9 mouse cellular contexts compared by ENCODE assay signal in genomic region chr19:53925338-53925751, GRCm38 (mm10). TPM values are rescaled to one million over a fixed set of nuclear protein-coding genes. Genes with fewer than 3 reads are reported as not detected.
A peak's percentile ranks its signal among the peaks of the same experiment; 100 is the strongest.
DNase-seq lines count a peak whose midpoint lies in the region; ATAC-seq lines count a peak whose summit lies in the region.
"Had no signal": no experiment of that assay in that cellular context is flagged by ENCODE, and none has a peak within 500 bp of the region (broad histone marks: within the 10 kb centered on the region; RNA-seq: fewer than 3 reads in every experiment).

No protein-coding gene starts in this region.

- no peak overlapping the region for H3K4me2 ChIP-seq in neural tube, embryonic 11.5 days (ENCODE audit: low read depth)
- no peak overlapping the region for H3K4me2 ChIP-seq in forebrain, embryonic 16.5 days (ENCODE audit: low read length)

- no peaks in the 10 kb centered on the region for H3K27me3 ChIP-seq in neural tube, embryonic 11.5 days (ENCODE audit: control insufficient read depth, insufficient read depth, low read length)
- H3K27me3 ChIP-seq in forebrain, embryonic 16.5 days (replicated peaks; ENCODE audit: control insufficient read depth, insufficient read depth, low read length) = no peaks in the 10 kb centered on the region

- H3K36me3 ChIP-seq in neural tube, embryonic 11.5 days (ENCODE audit: control insufficient read depth, insufficient read depth, low read length) = no peaks in the 10 kb centered on the region
- peaks cover 32% of the 10 kb centered on the region for H3K36me3 ChIP-seq in forebrain, embryonic 16.5 days (ENCODE audit: control insufficient read depth, insufficient read depth)

- no peaks in the 10 kb centered on the region for H3K4me1 ChIP-seq in neural tube, embryonic 11.5 days (ENCODE audit: control insufficient read depth, insufficient read depth, low read length)
- no peaks in the 10 kb centered on the region for H3K4me1 ChIP-seq in forebrain, embryonic 16.5 days (replicated peaks; ENCODE audit: control insufficient read depth, insufficient read depth, low read length)

- no peak overlapping the region for H3K9ac ChIP-seq in neural tube, embryonic 11.5 days (ENCODE audit: low read length)
- H3K9ac ChIP-seq in forebrain, embryonic 16.5 days (replicated peaks; ENCODE audit: low read depth, low read length) = no peak overlapping the region

- no peak overlapping the region for H3K4me3 ChIP-seq in neural tube, embryonic 11.5 days (ENCODE audit: low read depth, low read length)
- H3K4me3 ChIP-seq in forebrain, embryonic 16.5 days (replicated peaks; ENCODE audit: low read length) = no peak overlapping the region
- H3K4me3 ChIP-seq: myocyte had no signal

- WGBS in neural tube, embryonic 11.5 days = 90% methylated on average over 2 of the region's 2 CpGs
- WGBS in forebrain, embryonic 16.5 days = 93% methylated on average over 2 of the region's 2 CpGs

- no peaks in the 10 kb centered on the region for H3K9me3 ChIP-seq in neural tube, embryonic 11.5 days (ENCODE audit: control insufficient read depth, low read length)
- no peaks in the 10 kb centered on the region for H3K9me3 ChIP-seq in forebrain, embryonic 16.5 days (ENCODE audit: control insufficient read depth, low read length)

- no peak for ATAC-seq in neural tube, embryonic 11.5 days (ENCODE audit: insufficient read depth, low FRiP score, low TSS enrichment)
- ATAC-seq in neutrophil, adult 5-6 weeks (ENCODE audit: extremely low read depth, insufficient number of reproducible peaks, low FRiP score, poor library complexity, severe bottlenecking) = peak; percentile 74
- no peak for ATAC-seq in forebrain, embryonic 16.5 days

- intact Hi-C loops in gastrocnemius, postnatal 14 days (cut with DNase I; ENCODE audit: low total_unique reads) = no loop called here

- H3K27ac ChIP-seq in neural tube, embryonic 11.5 days (ENCODE audit: low read depth, low read length) = no peak overlapping the region
- H3K27ac ChIP-seq in forebrain, embryonic 16.5 days (ENCODE audit: low read length) = no peak overlapping the region

- DNase-seq in gastrocnemius, postnatal 10 days = peak; percentile 12
- DNase-seq in gastrocnemius, postnatal 14 days = no peak
- DNase-seq in neural tube, embryonic 11.5 days (ENCODE audit: low spot score) = peak; percentile 14
- DNase-seq in neural tube, embryonic 10.5 days (ENCODE audit: extremely low spot score, low spot score) = no peak
- DNase-seq in embryo, embryonic 10 days (ENCODE audit: low spot score) = peak; percentile 53
- DNase-seq in adrenal gland, adult 8-10 months = no peak

RNA-seq across cellular contexts. Expression of gene Shoc2, which starts 18.8 kb away (rescaled TPM):
- total RNA-seq in gastrocnemius, postnatal 10 days (2021) = 10 to 100 TPM; 25.2 to 29.8 TPM
- 10 to 100 TPM; 21.9 to 24.3 TPM for total RNA-seq in gastrocnemius, postnatal 14 days (2021)
- polyA plus RNA-seq in neural tube, embryonic 11.5 days (2014; fragmentation: Nextera tagmentation; extraction: Ambion mirVana) = 75.9 and 79.4 TPM in 2 replicates
- total RNA-seq in neutrophil, adult 5-6 weeks (2017) = 70.9 and 75.4 TPM in 2 replicates
- 10 to 100 TPM; 38.1 to 46.5 (median 41.9) TPM for total RNA-seq in adrenal gland, adult 8-10 months (2022)
- polyA plus RNA-seq in forebrain, embryonic 16.5 days (2015; fragmentation: Nextera tagmentation; extraction: Ambion mirVana) = 58.8 and 65.1 TPM in 2 replicates

RNA-seq across cellular contexts. Expression of gene Bbip1, which starts 19.1 kb away (rescaled TPM):
- 10 to 100 TPM; 41.6 to 45.5 TPM for total RNA-seq in gastrocnemius, postnatal 10 days (2021)
- 10 to 100 TPM; 33.5 to 34.6 TPM for total RNA-seq in gastrocnemius, postnatal 14 days (2021)
- polyA plus RNA-seq in neural tube, embryonic 11.5 days (2014; fragmentation: Nextera tagmentation; extraction: Ambion mirVana) = 123 and 126 TPM in 2 replicates
- total RNA-seq in neutrophil, adult 5-6 weeks (2017) = 52.3 and 74.0 TPM in 2 replicates
- total RNA-seq in adrenal gland, adult 8-10 months (2022) = 10 to 100 TPM; 21.2 to 30.7 (median 26.0) TPM
- 148 and 151 TPM in 2 replicates for polyA plus RNA-seq in forebrain, embryonic 16.5 days (2015; fragmentation: Nextera tagmentation; extraction: Ambion mirVana)

RNA-seq across cellular contexts. Expression of gene Pdcd4, which starts 33.3 kb away (rescaled TPM):
- 10 to 100 TPM; 27.6 to 32.3 TPM for total RNA-seq in gastrocnemius, postnatal 10 days (2021)
- 10 to 100 TPM; 20.6 to 22.4 TPM for total RNA-seq in gastrocnemius, postnatal 14 days (2021)
- 62.0 and 63.6 TPM in 2 replicates for polyA plus RNA-seq in neural tube, embryonic 11.5 days (2014; fragmentation: Nextera tagmentation; extraction: Ambion mirVana)
- total RNA-seq in neutrophil, adult 5-6 weeks (2017) = 162 and 168 TPM in 2 replicates
- total RNA-seq in adrenal gland, adult 8-10 months (2022) = 100 to 1,000 TPM in 3 of 4 experiments, 10 to 100 TPM in 1; 97.1 to 122 (median 103) TPM
- 76.7 and 90.8 TPM in 2 replicates for polyA plus RNA-seq in forebrain, embryonic 16.5 days (2015; fragmentation: Nextera tagmentation; extraction: Ambion mirVana)

Comparison
In these comparisons a context has a peak if more than half of its experiments do, and no peak if none do; other contexts are left out.
1. DNase-seq: peak in gastrocnemius, postnatal 10 days (single experiment), neural tube, embryonic 11.5 days (single experiment) and embryo, embryonic 10 days (single experiment); none in gastrocnemius, postnatal 14 days (single experiment), neural tube, embryonic 10.5 days (single experiment) and adrenal gland, adult 8-10 months (single experiment).